In the genomic region with DNA sequence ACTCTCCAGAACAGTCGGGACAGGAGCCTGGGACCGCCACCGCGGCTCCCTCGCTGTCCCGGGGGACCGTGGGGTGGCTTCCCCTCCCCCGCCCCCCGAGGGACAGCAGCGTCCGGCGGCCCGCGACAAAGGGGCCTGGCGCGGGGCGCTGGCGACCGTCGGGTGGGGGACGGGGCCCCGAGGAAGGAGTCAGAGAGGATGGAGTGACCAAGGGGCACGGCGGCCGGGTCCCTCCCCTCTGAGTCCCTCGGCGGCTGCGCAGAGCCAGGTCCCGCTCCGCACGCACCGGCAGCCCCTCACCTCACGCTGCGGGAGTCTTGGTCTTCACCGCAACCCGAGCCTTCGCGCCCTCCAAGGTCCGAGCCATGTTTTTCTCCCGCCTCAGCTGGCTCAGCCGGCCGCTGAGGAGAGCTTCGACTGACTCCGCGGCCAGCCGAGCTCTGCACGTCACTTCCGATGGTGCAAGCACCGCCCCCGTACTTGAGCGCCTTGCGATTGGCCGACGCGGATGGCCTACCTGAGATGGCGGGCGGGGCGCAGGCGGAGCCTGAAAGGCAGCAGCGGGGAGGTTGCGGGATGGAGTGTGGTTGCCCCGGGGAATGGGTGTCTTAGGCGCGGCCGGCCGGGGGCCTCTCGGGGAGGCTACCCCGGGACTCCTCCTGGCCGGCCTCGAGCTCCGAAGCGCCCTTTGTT, we compare ENCODE assay signal across 8 mouse cellular contexts. TPM values are rescaled to one million over a fixed set of nuclear protein-coding genes. Genes with fewer than 3 reads are reported as not detected.
DNase-seq lines count a peak whose midpoint lies in the region; ATAC-seq and TF ChIP-seq lines count a peak whose summit lies in the region.

Pik3c2a (minus strand) TSS at position 446 of the 693 bp plus-strand sequence.

- no peak for TF ChIP-seq CTCF in E14TG2a.4 (conservative IDR thresholded peaks at IDR 0.05; ENCODE audit: low read length)
- TF ChIP-seq CTCF in liver, postnatal 0 days (IDR thresholded peaks at IDR 0.05; ENCODE audit: low read depth) = no peak

- ATAC-seq in forebrain, embryonic 12.5 days (ENCODE audit: low FRiP score) = peak; percentile 99
- ATAC-seq in liver, postnatal 0 days = peak; percentile 96
- ATAC-seq in neural tube, embryonic 14.5 days (ENCODE audit: low read depth) = peak; percentile 99

- WGBS in forebrain, embryonic 12.5 days = under 1% methylated on average over 70 of the region's 72 CpGs
- WGBS in large intestine, adult 2 months = under 1% methylated on average over 72 of the region's 72 CpGs
- under 1% methylated on average over 69 of the region's 72 CpGs for WGBS in liver, postnatal 0 days (ENCODE audit: insufficient replicate concordance)
- WGBS in neural tube, embryonic 14.5 days = under 1% methylated on average over 54 of the region's 72 CpGs

- peak; percentile 76 for DNase-seq in c-Kit-positive CD71-positive TER-119-positive erythroid progenitor cells, embryonic 14.5 days (ENCODE audit: low spot score)
- peak; percentile 97 for DNase-seq in heart, postnatal 10 days
- peak; percentile 84 for DNase-seq in large intestine, adult 2 months (ENCODE audit: low read depth, low spot score)
- peak; percentile 93 for DNase-seq in liver, postnatal 0 days
- peak; percentile 96 for DNase-seq in testis, postnatal 10 days (ENCODE audit: low spot score)

- intact Hi-C loops in heart, postnatal 10 days (cut with DNase I) = no loop called here

- peak within 1 kb of the TSS; percentile 73 for H3K4me2 ChIP-seq in forebrain, embryonic 12.5 days
- H3K4me2 ChIP-seq in liver, postnatal 0 days (ENCODE audit: low read depth, low read length) = peak within 1 kb of the TSS; percentile 73
- H3K4me2 ChIP-seq in neural tube, embryonic 14.5 days (ENCODE audit: low read depth, low read length) = peak within 1 kb of the TSS; percentile 87

- peak within 1 kb of the TSS; percentile 94 for H3K9ac ChIP-seq in forebrain, embryonic 12.5 days
- peak within 1 kb of the TSS; percentile 84 for H3K9ac ChIP-seq in liver, postnatal 0 days (replicated peaks)
- peak within 1 kb of the TSS; percentile 91 for H3K9ac ChIP-seq in neural tube, embryonic 14.5 days (replicated peaks; ENCODE audit: low read depth, low read length)

- peaks cover 28% of the 10 kb centered on the region for H3K4me1 ChIP-seq in E14TG2a.4 (replicated peaks; ENCODE audit: low read depth, low read length)
- peaks cover 29% of the 10 kb centered on the region for H3K4me1 ChIP-seq in forebrain, embryonic 12.5 days
- H3K4me1 ChIP-seq in liver, postnatal 0 days (ENCODE audit: insufficient read depth) = peaks cover 27% of the 10 kb centered on the region
- peaks cover 16% of the 10 kb centered on the region for H3K4me1 ChIP-seq in neural tube, embryonic 14.5 days (ENCODE audit: control insufficient read depth, insufficient read depth, low read length)

- H3K27ac ChIP-seq in forebrain, embryonic 12.5 days = peak within 1 kb of the TSS; percentile 93
- H3K27ac ChIP-seq in liver, postnatal 0 days (ENCODE audit: low read depth) = peak within 1 kb of the TSS; percentile 87
- H3K27ac ChIP-seq in neural tube, embryonic 14.5 days (ENCODE audit: low read depth, low read length) = peak within 1 kb of the TSS; percentile 85

- peaks cover 28% of the 10 kb centered on the region for H3K27me3 ChIP-seq in E14TG2a.4 (ENCODE audit: insufficient read depth, low read length)
- no peaks in the 10 kb centered on the region for H3K27me3 ChIP-seq in forebrain, embryonic 12.5 days
- H3K27me3 ChIP-seq in liver, postnatal 0 days (ENCODE audit: insufficient read depth, low read length) = no peaks in the 10 kb centered on the region
- H3K27me3 ChIP-seq in neural tube, embryonic 14.5 days (ENCODE audit: control insufficient read depth, insufficient read depth, low read length) = no peaks in the 10 kb centered on the region

- H3K9me3 ChIP-seq in E14TG2a.4 (ENCODE audit: low read length) = no peaks in the 10 kb centered on the region
- H3K9me3 ChIP-seq in forebrain, embryonic 12.5 days = no peaks in the 10 kb centered on the region
- H3K9me3 ChIP-seq in liver, postnatal 0 days (ENCODE audit: low read length) = no peaks in the 10 kb centered on the region
- no peaks in the 10 kb centered on the region for H3K9me3 ChIP-seq in neural tube, embryonic 14.5 days (ENCODE audit: control insufficient read depth, low read length)

- no peak; the same call in 1 of the 2 replicates for TF ChIP-seq EP300 in liver, postnatal 0 days (IDR thresholded peaks at IDR 0.05; ENCODE audit: low read depth)

- peak within 1 kb of the TSS; percentile 94 for H3K4me3 ChIP-seq in E14TG2a.4 (replicated peaks; ENCODE audit: low read length)
- peak within 1 kb of the TSS; percentile 94 for H3K4me3 ChIP-seq in forebrain, embryonic 12.5 days (replicated peaks)
- H3K4me3 ChIP-seq in liver, postnatal 0 days (ENCODE audit: low read depth, low read length) = peak within 1 kb of the TSS; percentile 85
- peak within 1 kb of the TSS; percentile 96 for H3K4me3 ChIP-seq in neural tube, embryonic 14.5 days (ENCODE audit: low read depth, low read length)

- no peaks in the 10 kb centered on the region for H3K36me3 ChIP-seq in E14TG2a.4 (ENCODE audit: insufficient read depth, low read length)
- no peaks in the 10 kb centered on the region; the same call in 1 of the 2 replicates for H3K36me3 ChIP-seq in forebrain, embryonic 12.5 days (replicated peaks)
- H3K36me3 ChIP-seq in liver, postnatal 0 days (replicated peaks; ENCODE audit: insufficient read depth, low read length) = no peaks in the 10 kb centered on the region
- H3K36me3 ChIP-seq in neural tube, embryonic 14.5 days (ENCODE audit: control insufficient read depth, insufficient read depth, low read length) = no peaks in the 10 kb centered on the region

RNA-seq across cellular contexts. Expression of gene Pik3c2a, which starts in this region (rescaled TPM):
- 26.6 and 32.4 TPM in 2 replicates for polyA plus RNA-seq in forebrain, embryonic 12.5 days (2016; fragmentation: Nextera tagmentation; extraction: Ambion mirVana)
- 10 to 100 TPM; 27.0 to 28.3 TPM for total RNA-seq in heart, postnatal 10 days (2021)
- 3.5 and 4.5 TPM in 2 replicates for polyA plus RNA-seq in large intestine, adult 2 months (2012; rRNA removed)
- polyA plus RNA-seq in liver, postnatal 0 days (2015; fragmentation: Nextera tagmentation; extraction: Ambion mirVana) = 4.1 and 4.8 TPM in 2 replicates
- polyA plus RNA-seq in neural tube, embryonic 14.5 days (2014; fragmentation: Nextera tagmentation; extraction: Ambion mirVana) = 20.5 and 22.4 TPM in 2 replicates

Comparison
In these comparisons a context has a peak if more than half of its experiments do, and no peak if none do; other contexts are left out.
1. Peak in every context shown above with its lines: DNase-seq, ATAC-seq, H3K4me3 ChIP-seq and H3K27ac ChIP-seq.